In the genomic region with DNA sequence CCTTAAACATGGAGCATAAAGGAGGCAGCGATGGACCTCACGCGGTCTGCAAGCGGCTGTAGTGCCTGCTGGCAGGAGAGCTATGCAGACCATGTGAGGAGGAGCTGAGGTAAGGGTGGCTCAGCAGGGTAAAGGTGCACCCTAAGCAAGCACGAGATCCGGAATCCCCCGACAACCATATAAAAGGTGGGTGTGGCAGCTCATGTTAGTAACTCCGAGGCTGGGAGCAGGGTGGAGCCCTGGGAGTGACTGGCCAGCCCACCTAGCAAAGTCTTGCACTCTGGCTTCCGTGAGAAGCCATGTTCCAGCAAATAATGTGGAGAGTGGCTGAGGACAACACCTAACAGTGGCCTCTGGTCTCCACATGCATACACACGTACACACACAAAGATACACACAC, we compare ENCODE assay signal across 19 mouse cellular contexts.
DNase-seq lines count a peak whose midpoint lies in the region; ATAC-seq and TF ChIP-seq lines count a peak whose summit lies in the region.
"Had no signal": no experiment of that assay in that cellular context is flagged by ENCODE, and none has a peak within 500 bp of the region (broad histone marks: within the 10 kb centered on the region; RNA-seq: fewer than 3 reads in every experiment).

No protein-coding gene starts in this region.

- no peak overlapping the region for H3K27ac ChIP-seq in hindbrain, postnatal 0 days
- H3K27ac ChIP-seq in hindbrain, embryonic 12.5 days = no peak overlapping the region
- H3K27ac ChIP-seq in forebrain, embryonic 14.5 days (ENCODE audit: low read depth, low read length) = no peak overlapping the region
- H3K27ac ChIP-seq in intestine, embryonic 14.5 days (ENCODE audit: low read depth) = no peak overlapping the region
- H3K27ac ChIP-seq in stomach, embryonic 15.5 days = no peak overlapping the region
- H3K27ac ChIP-seq: heart, adult 2 months; heart, embryonic 15.5 days; neural tube, embryonic 12.5 days had no signal

- H3K4me1 ChIP-seq in hindbrain, postnatal 0 days (ENCODE audit: insufficient read depth, low read length) = 0 out of 2 replicates have a peak, but pooled peaks cover 6% of the 10 kb centered on the region
- no peaks in the 10 kb centered on the region for H3K4me1 ChIP-seq in hindbrain, embryonic 12.5 days
- no peaks in the 10 kb centered on the region for H3K4me1 ChIP-seq in forebrain, embryonic 14.5 days (ENCODE audit: control insufficient read depth, insufficient read depth, low read length)
- H3K4me1 ChIP-seq in intestine, embryonic 14.5 days (replicated peaks; ENCODE audit: control insufficient read depth, insufficient read depth, low read length) = no peaks in the 10 kb centered on the region
- H3K4me1 ChIP-seq in stomach, embryonic 15.5 days = no peaks in the 10 kb centered on the region
- H3K4me1 ChIP-seq: heart, embryonic 15.5 days had no signal

- no peaks in the 10 kb centered on the region for H3K27me3 ChIP-seq in hindbrain, postnatal 0 days (ENCODE audit: insufficient read depth, low read length)
- no peaks in the 10 kb centered on the region for H3K27me3 ChIP-seq in hindbrain, embryonic 12.5 days
- no peaks in the 10 kb centered on the region for H3K27me3 ChIP-seq in forebrain, embryonic 14.5 days (replicated peaks; ENCODE audit: control insufficient read depth, insufficient read depth, low read length)
- H3K27me3 ChIP-seq in intestine, embryonic 14.5 days (replicated peaks; ENCODE audit: control insufficient read depth, insufficient read depth, low read length) = no peaks in the 10 kb centered on the region
- no peaks in the 10 kb centered on the region for H3K27me3 ChIP-seq in stomach, embryonic 15.5 days (replicated peaks)
- H3K27me3 ChIP-seq: heart, embryonic 15.5 days; neural tube, embryonic 12.5 days had no signal

- no peaks in the 10 kb centered on the region for H3K36me3 ChIP-seq in hindbrain, postnatal 0 days (ENCODE audit: insufficient read depth, low read length)
- no peaks in the 10 kb centered on the region for H3K36me3 ChIP-seq in hindbrain, embryonic 12.5 days
- H3K36me3 ChIP-seq in forebrain, embryonic 14.5 days (ENCODE audit: control insufficient read depth, insufficient read depth, low read length) = no peaks in the 10 kb centered on the region
- no peaks in the 10 kb centered on the region for H3K36me3 ChIP-seq in intestine, embryonic 14.5 days (ENCODE audit: control insufficient read depth, insufficient read depth, low read length)
- H3K36me3 ChIP-seq in stomach, embryonic 15.5 days = no peaks in the 10 kb centered on the region
- H3K36me3 ChIP-seq: heart, embryonic 15.5 days; neural tube, embryonic 12.5 days had no signal

- H3K4me2 ChIP-seq in hindbrain, postnatal 0 days (ENCODE audit: low read depth, low read length) = no peak overlapping the region
- H3K4me2 ChIP-seq in hindbrain, embryonic 12.5 days (replicated peaks) = no peak overlapping the region
- H3K4me2 ChIP-seq in forebrain, embryonic 14.5 days (ENCODE audit: low read length) = no peak overlapping the region
- H3K4me2 ChIP-seq in intestine, embryonic 14.5 days (ENCODE audit: low read length) = no peak overlapping the region
- H3K4me2 ChIP-seq in stomach, embryonic 15.5 days = no peak overlapping the region
- H3K4me2 ChIP-seq: heart, embryonic 15.5 days; neural tube, embryonic 12.5 days had no signal

- no peak for TF ChIP-seq CTCF in hindbrain, postnatal 0 days (IDR thresholded peaks at IDR 0.05; ENCODE audit: low read depth)

- H3K9ac ChIP-seq in hindbrain, postnatal 0 days (replicated peaks; ENCODE audit: low read length) = no peak overlapping the region
- H3K9ac ChIP-seq in hindbrain, embryonic 12.5 days = no peak overlapping the region
- no peak overlapping the region for H3K9ac ChIP-seq in forebrain, embryonic 14.5 days (ENCODE audit: low read length)
- H3K9ac ChIP-seq in intestine, embryonic 14.5 days (ENCODE audit: low read length) = no peak overlapping the region
- H3K9ac ChIP-seq in stomach, embryonic 15.5 days = no peak overlapping the region
- H3K9ac ChIP-seq: heart, embryonic 15.5 days; neural tube, embryonic 12.5 days had no signal

- no peak overlapping the region for H3K4me3 ChIP-seq in hindbrain, postnatal 0 days (ENCODE audit: low read length)
- H3K4me3 ChIP-seq in hindbrain, embryonic 12.5 days = no peak overlapping the region
- no peak overlapping the region for H3K4me3 ChIP-seq in forebrain, embryonic 14.5 days (ENCODE audit: low read depth, low read length)
- H3K4me3 ChIP-seq in intestine, embryonic 14.5 days (ENCODE audit: low read depth, low read length) = no peak overlapping the region
- H3K4me3 ChIP-seq in stomach, embryonic 15.5 days (replicated peaks) = no peak overlapping the region
- H3K4me3 ChIP-seq: heart, adult 2 months; heart, embryonic 15.5 days; left cerebral cortex, adult 2 months; neural tube, embryonic 12.5 days had no signal

- H3K9me3 ChIP-seq in hindbrain, postnatal 0 days (ENCODE audit: low read length) = no peaks in the 10 kb centered on the region
- no peaks in the 10 kb centered on the region for H3K9me3 ChIP-seq in hindbrain, embryonic 12.5 days (replicated peaks)
- H3K9me3 ChIP-seq in forebrain, embryonic 14.5 days (replicated peaks; ENCODE audit: control insufficient read depth, low read length) = no peaks in the 10 kb centered on the region
- H3K9me3 ChIP-seq in intestine, embryonic 14.5 days (ENCODE audit: control insufficient read depth, low read length) = no peaks in the 10 kb centered on the region
- H3K9me3 ChIP-seq in stomach, embryonic 15.5 days = no peaks in the 10 kb centered on the region
- H3K9me3 ChIP-seq: heart, embryonic 15.5 days; neural tube, embryonic 12.5 days had no signal

- WGBS in hindbrain, postnatal 0 days = 85% methylated on average over 10 of the region's 10 CpGs
- 86% methylated on average over 10 of the region's 10 CpGs for WGBS in hindbrain, embryonic 12.5 days
- WGBS in forebrain, embryonic 14.5 days = 82% methylated on average over 10 of the region's 10 CpGs
- WGBS in intestine, embryonic 14.5 days = 82% methylated on average over 10 of the region's 10 CpGs
- 73% methylated on average over 10 of the region's 10 CpGs for WGBS in stomach, embryonic 15.5 days

- DNase-seq in hindbrain, postnatal 0 days (ENCODE audit: low spot score) = no peak
- no peak for DNase-seq in forebrain, embryonic 14.5 days (ENCODE audit: low spot score)
- no peak for DNase-seq in intestine, embryonic 14.5 days (ENCODE audit: low spot score)
- no peak for DNase-seq in embryo, embryonic 11 days
- DNase-seq in right cerebral cortex, postnatal 14 days = no peak
- DNase-seq: cerebellum, adult 8-10 months; gastrocnemius, postnatal 10 days; heart, adult 2 months; kidney, postnatal 36 days; layer of hippocampus, adult 9-11 months; left cerebral cortex, postnatal 4 days; liver; lung, postnatal 10 days; spleen, adult 18-20 months had no signal

- ATAC-seq in hindbrain, postnatal 0 days = 0 out of 2 replicates have a peak, but pooled peaks have one; percentile 29
- no peak for ATAC-seq in hindbrain, embryonic 12.5 days (ENCODE audit: low FRiP score)
- 0 out of 2 replicates have a peak, but pooled peaks have one; percentile 23 for ATAC-seq in forebrain, embryonic 14.5 days
- peak; percentile 58; the same call in 1 of the 2 replicates for ATAC-seq in intestine, embryonic 14.5 days (replicated peaks; ENCODE audit: low FRiP score, low TSS enrichment, low read depth)
- peak; percentile 31; the same call in 1 of the 2 replicates for ATAC-seq in stomach, embryonic 15.5 days (ENCODE audit: insufficient read depth, low FRiP score, low read depth)
